Mouse (Mus musculus): ENCODE results near the gene Gm10837. TPM values are rescaled to one million over a fixed set of nuclear protein-coding genes. Genes with fewer than 3 reads are reported as not detected.

The Gm10837 gene
- total RNA-seq, 2 experiments from 2014 or later = not detected

DNA sequence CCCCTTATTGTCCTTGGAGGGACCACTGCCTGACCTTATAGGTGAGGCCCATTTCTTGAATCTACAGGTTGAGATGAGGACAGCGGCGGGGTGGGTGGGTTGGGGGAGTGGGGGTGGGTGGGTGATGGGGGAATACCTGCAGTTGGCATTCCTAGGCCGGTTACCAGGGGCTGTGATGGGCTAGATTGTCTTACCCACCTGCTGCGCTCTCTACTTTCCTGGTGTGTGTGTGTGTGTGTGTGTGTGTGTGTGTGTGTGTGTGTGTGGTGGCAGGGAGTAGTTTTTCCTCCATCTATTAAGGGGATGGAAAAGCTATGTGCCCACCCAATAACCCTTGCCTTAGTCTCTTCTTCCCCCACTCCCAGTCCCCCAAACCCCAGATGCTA lies 5.9 kb upstream of the Gm10837 start:
- Histone ChIP-seq H3K4me3 (no peak overlapping the region; the same call in 1 of the 2 replicates), H3K27ac (peak overlapping the region; percentile 70)
- no peak for TF ChIP-seq CTCF (conservative IDR thresholded peaks at IDR 0.05)
- no peak for DNase-seq (ENCODE audit: low spot score in 2 of 2)

DNA sequence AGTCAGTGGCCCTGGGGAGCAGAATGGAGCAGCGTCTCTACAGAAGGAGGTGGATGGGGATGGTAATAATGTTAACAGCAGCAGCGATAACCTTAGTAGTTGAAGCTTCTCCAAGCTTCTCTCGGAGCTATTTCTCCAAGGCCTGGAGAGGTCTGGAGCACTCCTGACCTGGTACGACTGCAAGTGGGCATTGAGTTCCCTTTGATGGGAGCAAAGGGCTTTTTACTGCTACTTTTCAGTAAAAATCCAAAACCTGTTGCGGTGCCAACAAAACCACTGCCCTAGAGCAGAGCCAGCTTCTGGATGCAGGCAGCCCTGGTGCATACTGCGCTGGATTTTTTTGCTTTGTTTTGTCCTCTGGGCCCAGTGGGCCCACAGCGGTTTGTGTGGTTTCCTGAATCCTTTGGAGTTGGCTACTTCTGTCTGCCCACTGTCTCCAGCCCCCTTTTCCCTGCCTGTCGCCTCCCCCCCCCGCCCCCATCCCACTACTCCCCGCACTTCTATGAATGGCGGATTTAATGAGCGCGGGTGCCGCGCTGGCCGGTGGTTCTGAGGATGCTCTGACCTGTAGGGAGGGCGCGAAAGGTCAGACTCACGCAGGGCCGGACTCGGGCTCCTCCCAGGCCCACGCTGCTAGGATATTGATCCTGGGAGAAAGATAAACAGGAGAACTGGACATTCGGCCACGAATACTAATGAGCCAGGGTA lies 5.4 kb upstream of the Gm10837 start:
- TF ChIP-seq CTCF (conservative IDR thresholded peaks at IDR 0.05) = no peak
- Histone ChIP-seq H3K4me3 (peak overlapping the region; percentile 26; the same call in 1 of the 2 replicates), H3K27ac (peak overlapping the region; percentile 69)
- DNase-seq (ENCODE audit: low spot score in 2 of 2) = no peak

DNA sequence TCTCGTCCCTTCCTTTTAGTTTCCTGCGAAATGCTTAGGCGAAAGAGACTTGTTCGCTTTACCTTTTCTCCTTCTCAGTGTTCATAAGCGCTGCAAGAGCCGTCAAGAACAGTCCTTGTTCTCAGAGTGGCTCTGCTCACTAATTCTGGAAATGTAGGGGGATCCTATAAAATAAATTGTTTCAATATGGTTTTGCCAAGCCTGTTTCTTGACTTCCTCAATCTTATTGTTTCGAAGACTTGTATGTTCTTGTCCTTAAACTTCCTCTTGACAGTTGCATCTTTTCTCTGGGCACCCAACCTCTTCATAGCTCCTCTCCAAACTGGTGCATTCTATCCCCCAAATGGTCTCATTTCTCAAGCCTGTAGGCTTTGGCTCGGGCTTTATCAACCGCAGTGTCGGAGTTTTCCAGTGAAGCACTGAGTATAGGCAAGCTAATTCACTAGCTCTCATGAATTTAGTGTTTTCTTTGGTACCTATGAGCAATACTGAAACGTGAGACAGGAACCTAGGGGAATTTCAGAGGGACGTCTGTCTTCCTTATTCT lies 4.7 kb upstream of the Gm10837 start:
- Histone ChIP-seq H3K4me3 (peak overlapping the region; percentile 14; the same call in 1 of the 2 replicates), H3K27ac (peak overlapping the region; percentile 69)
- no peak for TF ChIP-seq CTCF (conservative IDR thresholded peaks at IDR 0.05)
- DNase-seq (ENCODE audit: low spot score in 2 of 2) = no peak

DNA sequence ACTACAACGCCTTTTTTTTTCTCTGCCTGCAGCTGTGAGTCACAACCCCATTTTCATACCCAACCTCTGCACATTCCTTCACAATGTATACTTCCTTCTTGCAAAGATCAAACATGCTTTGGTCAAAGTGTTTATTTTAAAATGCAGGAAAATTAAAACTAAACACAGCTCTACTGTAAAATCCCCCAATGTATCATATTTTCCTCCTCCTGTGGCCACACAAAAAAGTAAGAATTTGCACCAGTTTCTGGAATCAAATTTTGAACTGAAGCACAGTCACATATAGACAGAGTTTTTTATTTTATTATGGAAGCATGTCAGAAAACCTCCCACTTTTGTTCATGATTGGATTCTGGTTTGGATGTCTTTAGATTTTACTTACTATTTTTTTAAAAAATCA lies 3.8 kb upstream of the Gm10837 start:
- H3K4me3 ChIP-seq = no peak overlapping the region
- no peak for DNase-seq (ENCODE audit: low spot score in 2 of 2)
- TF ChIP-seq CTCF (conservative IDR thresholded peaks at IDR 0.05) = no peak
- peak overlapping the region; percentile 69 for H3K27ac ChIP-seq

DNA sequence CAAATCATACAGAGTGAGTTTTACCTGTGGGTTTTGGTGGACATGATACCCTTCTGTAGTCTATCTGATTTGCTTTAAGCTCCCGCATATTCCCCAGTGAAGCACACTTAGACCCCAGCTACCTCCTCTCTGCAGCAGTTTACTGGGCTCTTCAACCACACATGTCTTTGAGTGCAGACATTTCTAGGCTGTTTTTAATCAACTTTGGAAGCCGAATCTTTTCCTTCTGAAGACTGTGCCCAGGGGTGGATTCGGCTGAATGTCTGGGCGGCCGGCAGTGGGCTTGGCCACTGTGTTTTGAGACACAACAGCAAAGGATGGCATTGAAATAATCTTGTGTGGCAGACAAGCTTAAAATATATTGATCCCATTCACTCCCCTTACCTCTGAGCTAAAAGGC lies 3.0 kb upstream of the Gm10837 start:
- no peak for TF ChIP-seq CTCF (conservative IDR thresholded peaks at IDR 0.05)
- Histone ChIP-seq H3K4me3 (no peak overlapping the region; the same call in 1 of the 2 replicates), H3K27ac (peak overlapping the region; percentile 69)
- DNase-seq (ENCODE audit: low spot score in 2 of 2) = no peak

DNA sequence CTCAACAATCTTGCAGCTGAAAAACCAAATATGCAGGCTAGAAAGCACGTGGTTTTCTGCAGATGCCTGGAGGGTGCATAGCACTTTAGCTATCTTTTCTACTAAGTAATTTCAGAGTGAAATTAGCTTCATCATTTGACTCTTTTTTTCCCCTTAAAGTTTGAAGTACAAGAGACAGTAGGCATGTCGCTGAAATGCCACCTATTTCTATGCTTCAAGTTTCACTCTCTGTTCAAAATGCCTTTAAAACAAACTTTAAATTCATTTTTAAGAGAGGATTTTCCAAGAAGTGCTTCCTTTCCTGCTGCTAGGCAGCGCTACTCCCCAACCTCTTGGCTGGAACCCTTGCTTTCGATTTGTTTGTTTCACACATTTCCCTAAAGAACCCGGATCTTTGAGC lies 1.3 kb upstream of the Gm10837 start:
- no peak for TF ChIP-seq CTCF (conservative IDR thresholded peaks at IDR 0.05)
- DNase-seq (ENCODE audit: low spot score in 2 of 2) = no peak
- Histone ChIP-seq H3K27ac (peak overlapping the region; percentile 84), H3K4me3 (peak overlapping the region; percentile 18)

DNA sequence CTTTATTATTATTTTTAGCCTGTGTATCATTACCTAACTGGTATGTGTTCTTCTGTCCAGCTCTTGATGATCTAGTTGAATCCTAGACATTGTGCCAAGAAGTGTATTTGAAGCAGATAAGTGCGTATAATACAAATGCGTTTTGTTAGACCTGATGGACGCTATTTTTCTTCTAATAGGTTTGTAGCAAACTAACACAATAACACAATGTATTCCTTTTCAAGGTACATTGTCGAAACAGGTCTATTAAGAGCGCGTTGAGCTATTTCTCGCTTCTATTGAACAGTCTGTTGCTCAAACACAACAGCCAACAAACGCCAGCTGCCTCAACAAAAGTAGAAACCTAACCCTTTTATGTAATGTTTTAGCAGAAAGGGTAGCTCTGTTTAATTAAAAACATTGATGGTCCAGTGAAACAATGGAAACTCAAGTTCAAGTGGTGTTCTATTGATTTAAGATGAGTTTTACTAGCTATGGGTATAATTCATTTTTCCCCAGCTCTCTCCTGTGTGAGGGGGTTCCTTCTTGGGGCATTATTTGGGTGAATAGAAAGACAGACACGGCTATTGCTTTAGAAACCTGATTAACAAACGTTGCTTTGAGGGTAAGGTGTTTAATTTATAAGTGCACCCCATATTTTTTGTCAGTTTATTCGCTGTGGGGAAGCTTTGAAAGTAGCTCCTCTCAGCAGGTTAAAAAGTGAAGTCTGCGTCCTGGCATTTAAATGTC lies 536 bp upstream of the Gm10837 start:
- Histone ChIP-seq H3K4me3 (peak overlapping the region; percentile 9; the same call in 1 of the 2 replicates), H3K27ac (peak overlapping the region; percentile 84)
- DNase-seq (ENCODE audit: low spot score in 2 of 2) = no peak
- TF ChIP-seq CTCF (conservative IDR thresholded peaks at IDR 0.05) = no peak

DNA sequence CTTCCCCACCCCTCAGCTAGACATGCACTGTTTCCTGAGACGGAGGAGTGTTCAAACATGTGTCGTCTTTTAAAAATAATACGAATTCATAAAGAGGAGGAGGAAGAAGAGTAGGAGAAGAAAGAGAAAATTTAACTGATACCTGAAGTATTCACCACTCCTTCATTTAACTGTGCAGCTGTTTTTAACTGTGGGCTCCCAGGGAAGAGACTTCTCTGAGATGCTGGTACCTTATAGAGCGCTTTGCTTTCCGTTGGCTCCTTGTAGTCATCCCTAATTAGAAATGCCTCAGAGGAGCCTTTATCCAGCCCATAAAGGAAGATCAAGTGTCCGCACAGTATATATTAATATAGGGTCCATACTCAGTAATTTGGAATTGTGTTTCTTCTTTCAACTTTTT lies 1.1 kb downstream of the Gm10837 start:
- no peak for DNase-seq (ENCODE audit: low spot score in 2 of 2)
- Histone ChIP-seq H3K4me3 (no peak overlapping the region), H3K27ac (peak overlapping the region; percentile 78; the same call in 1 of the 2 replicates)
- TF ChIP-seq CTCF (conservative IDR thresholded peaks at IDR 0.05) = no peak

DNA sequence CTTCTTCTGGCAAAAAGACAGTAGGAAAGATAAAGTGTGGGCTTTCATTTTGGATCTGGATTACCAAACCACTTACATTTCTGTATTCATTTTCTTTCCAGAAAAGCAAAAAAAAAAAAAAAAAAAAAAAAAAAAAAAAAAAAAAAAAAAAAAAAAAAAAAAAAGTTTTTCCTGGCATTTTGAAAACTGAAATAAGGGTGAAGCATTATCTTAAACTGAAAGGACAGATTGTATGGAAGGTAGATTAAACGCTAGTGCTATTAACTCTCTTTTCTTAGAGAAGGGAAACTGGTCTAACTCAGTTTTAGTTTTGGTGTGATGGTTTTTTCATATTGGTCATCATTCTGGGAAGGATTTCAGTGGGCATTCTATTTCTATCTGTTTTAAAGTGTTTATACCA lies 1.6 kb downstream of the Gm10837 start:
- H3K4me3 ChIP-seq = no peak overlapping the region
- H3K27ac ChIP-seq = no peak overlapping the region
- no peak for TF ChIP-seq CTCF (conservative IDR thresholded peaks at IDR 0.05)
- no peak for DNase-seq (ENCODE audit: low spot score in 2 of 2)

DNA sequence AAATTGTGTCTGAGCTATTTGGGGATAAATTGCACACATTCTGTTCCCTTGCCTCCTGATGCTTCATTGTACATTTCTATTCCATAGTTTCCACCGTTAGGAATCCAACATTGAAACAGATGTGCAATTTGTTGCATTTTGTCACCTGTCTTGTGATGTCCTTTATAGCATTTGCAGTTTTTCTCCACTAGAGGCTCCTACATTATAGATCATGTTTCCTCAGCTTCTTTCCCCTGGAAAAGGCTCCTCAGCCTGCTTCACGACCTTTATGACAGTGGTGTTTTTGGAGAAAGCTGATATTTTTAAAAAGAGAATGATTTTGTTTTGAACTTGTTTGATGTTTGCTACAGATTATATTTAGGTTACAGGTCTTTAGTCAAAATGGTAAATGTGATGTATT lies 18.7 kb downstream of the Gm10837 start:
- peak; percentile 82 for TF ChIP-seq CTCF (conservative IDR thresholded peaks at IDR 0.05)
- no peak for DNase-seq (ENCODE audit: low spot score in 2 of 2)
- Histone ChIP-seq H3K4me3 (no peak overlapping the region), H3K27ac (no peak overlapping the region)

DNA sequence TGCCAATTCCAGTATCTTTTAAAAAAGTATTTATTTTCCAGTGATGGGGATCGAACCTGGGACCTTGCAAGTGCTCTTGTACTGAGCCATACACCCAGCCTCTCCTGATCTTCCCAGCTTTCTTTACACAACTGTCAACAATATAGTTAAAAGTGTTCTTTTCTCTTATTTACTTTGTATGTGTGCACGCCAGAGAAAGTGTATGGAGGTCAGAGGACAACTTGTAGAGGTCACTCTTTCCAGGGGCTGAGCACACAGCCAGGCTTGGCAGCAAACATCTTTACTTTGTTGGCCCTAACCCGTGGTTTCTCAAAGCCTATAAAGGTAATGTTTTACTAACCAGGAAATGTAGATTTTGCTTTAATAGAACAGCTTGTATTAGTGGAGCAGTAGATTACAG lies 21.1 kb downstream of the Gm10837 start:
- no peak for DNase-seq (ENCODE audit: low spot score in 2 of 2)
- TF ChIP-seq CTCF (conservative IDR thresholded peaks at IDR 0.05) = no peak
- no peak overlapping the region for H3K4me3 ChIP-seq

DNA sequence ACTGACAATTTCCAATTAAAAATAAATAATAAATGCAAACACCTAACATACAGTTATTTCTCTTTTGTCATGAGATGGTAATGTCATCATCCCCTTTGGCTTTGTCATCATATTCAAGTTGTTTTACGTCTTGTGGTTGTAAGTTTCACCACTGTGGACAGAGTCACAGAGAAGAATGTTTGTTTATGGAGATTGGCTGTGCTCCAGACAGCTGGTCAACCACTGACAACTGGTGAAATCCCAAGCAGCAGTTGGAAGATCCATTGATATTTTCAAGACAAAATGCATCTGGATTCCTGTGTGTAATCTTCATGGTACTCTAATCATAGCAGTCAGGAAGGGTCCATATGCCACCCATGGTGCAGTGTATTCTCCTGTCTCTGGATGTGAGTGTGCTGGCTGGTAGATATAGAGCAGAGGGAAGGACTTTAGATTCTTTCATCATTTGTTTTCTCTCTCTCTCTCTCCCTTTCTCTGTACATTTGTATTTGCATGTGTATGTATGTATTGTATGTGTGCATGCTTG lies 23.2 kb downstream of the Gm10837 start:
- Histone ChIP-seq H3K27ac (no peak overlapping the region), H3K4me3 (no peak overlapping the region)
- TF ChIP-seq CTCF (conservative IDR thresholded peaks at IDR 0.05) = no peak
- no peak for DNase-seq (ENCODE audit: low spot score in 2 of 2)

More for the DNA sequence above, 21.1 kb downstream of the Gm10837 start:
- H3K27ac ChIP-seq = no peak overlapping the region

DNA sequence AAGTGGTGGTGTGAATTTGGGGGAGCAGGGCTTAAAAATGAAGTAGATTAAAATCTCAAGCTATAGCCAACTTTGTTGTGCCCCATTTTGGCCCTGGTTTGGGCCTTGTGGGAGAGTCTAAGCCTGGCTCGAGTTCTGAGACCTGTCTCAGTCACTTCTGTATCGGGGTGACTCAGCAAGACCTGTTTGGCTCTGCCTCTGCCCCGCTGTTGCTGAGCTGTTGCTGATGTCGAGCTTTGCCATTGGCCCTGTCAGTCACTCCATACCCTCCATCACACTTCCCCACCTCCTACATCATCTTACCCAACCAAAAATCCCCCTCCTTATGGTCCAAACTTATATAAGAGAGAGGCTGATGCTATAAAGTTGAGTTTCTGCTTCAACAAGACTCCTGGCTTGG lies 38.1 kb downstream of the Gm10837 start:
- no peak for DNase-seq (ENCODE audit: low spot score in 2 of 2)

More for the DNA sequence above, 38.1 kb downstream of the Gm10837 start:
- TF ChIP-seq CTCF (conservative IDR thresholded peaks at IDR 0.05) = no peak
- Histone ChIP-seq H3K4me3 (no peak overlapping the region), H3K27ac (no peak overlapping the region)
